Comparison of ENCODE assay signal across 21 mouse cellular contexts in genomic region chr4:133027721-133028120, GRCm38 (mm10). TPM values are rescaled to one million over a fixed set of nuclear protein-coding genes. Genes with fewer than 3 reads are reported as not detected.
DNase-seq lines count a peak whose midpoint lies in the region; ATAC-seq and TF ChIP-seq lines count a peak whose summit lies in the region.
"Had no signal": no experiment of that assay in that cellular context is flagged by ENCODE, and none has a peak within 500 bp of the region (broad histone marks: within the 10 kb centered on the region; RNA-seq: fewer than 3 reads in every experiment).

No protein-coding gene starts in this region.

- 47% methylated on average over 10 of the region's 10 CpGs for WGBS in heart, embryonic 10.5 days
- 66% methylated on average over 10 of the region's 10 CpGs for WGBS in hindbrain, embryonic 10.5 days
- 68% methylated on average over 10 of the region's 10 CpGs for WGBS in hindbrain, postnatal 0 days
- WGBS in stomach, postnatal 0 days, result 67% methylated on average over 10 of the region's 10 CpGs
- 58% methylated on average over 10 of the region's 10 CpGs for WGBS in midbrain, embryonic 13.5 days

- peaks cover 78% of the 10 kb centered on the region for H3K4me1 ChIP-seq in heart, embryonic 10.5 days
- peaks cover 77% of the 10 kb centered on the region for H3K4me1 ChIP-seq in hindbrain, embryonic 10.5 days (replicated peaks)
- peaks cover 30% of the 10 kb centered on the region for H3K4me1 ChIP-seq in hindbrain, postnatal 0 days (ENCODE audit: insufficient read depth, low read length)
- H3K4me1 ChIP-seq in ES-E14 (ENCODE audit: control insufficient read depth in 2 of 2, insufficient read depth in 2 of 2, low read length in 2 of 2, poor library complexity in 1 of 2), result peaks cover 22 to 74% of the 10 kb centered on the region in 2 experiments
- H3K4me1 ChIP-seq in stomach, postnatal 0 days (replicated peaks; ENCODE audit: control insufficient read depth, insufficient read depth), result peaks cover 22% of the 10 kb centered on the region
- peaks cover 56% of the 10 kb centered on the region for H3K4me1 ChIP-seq in midbrain, embryonic 13.5 days (replicated peaks)

- no peak for TF ChIP-seq CTCF in hindbrain, postnatal 0 days (IDR thresholded peaks at IDR 0.05; ENCODE audit: low read depth)
- no peak for TF ChIP-seq CTCF in stomach, postnatal 0 days (IDR thresholded peaks at IDR 0.05; ENCODE audit: low read depth)

- H3K36me3 ChIP-seq in heart, embryonic 10.5 days, result peaks cover 31% of the 10 kb centered on the region
- peaks cover 44% of the 10 kb centered on the region for H3K36me3 ChIP-seq in hindbrain, embryonic 10.5 days
- no peaks in the 10 kb centered on the region for H3K36me3 ChIP-seq in hindbrain, postnatal 0 days (ENCODE audit: insufficient read depth, low read length)
- peaks cover 10% of the 10 kb centered on the region for H3K36me3 ChIP-seq in ES-E14 (ENCODE audit: control insufficient read depth, insufficient read depth, low read length, poor library complexity, severe bottlenecking)
- H3K36me3 ChIP-seq in stomach, postnatal 0 days (ENCODE audit: control insufficient read depth, insufficient read depth, low read length), result no peaks in the 10 kb centered on the region
- H3K36me3 ChIP-seq in midbrain, embryonic 13.5 days, result peaks cover 10% of the 10 kb centered on the region; the same call in 1 of the 2 replicates

- no peak for TF ChIP-seq EP300 in stomach, postnatal 0 days (optimal IDR thresholded peaks at IDR 0.05)

- H3K27me3 ChIP-seq in heart, embryonic 10.5 days (ENCODE audit: insufficient read depth, poor library complexity, severe bottlenecking), result no peaks in the 10 kb centered on the region
- H3K27me3 ChIP-seq in hindbrain, embryonic 10.5 days (ENCODE audit: insufficient read depth, poor library complexity, severe bottlenecking), result no peaks in the 10 kb centered on the region
- H3K27me3 ChIP-seq in hindbrain, postnatal 0 days (ENCODE audit: insufficient read depth, low read length), result no peaks in the 10 kb centered on the region
- H3K27me3 ChIP-seq in stomach, postnatal 0 days (ENCODE audit: control insufficient read depth, insufficient read depth, low read length), result no peaks in the 10 kb centered on the region
- no peaks in the 10 kb centered on the region for H3K27me3 ChIP-seq in midbrain, embryonic 13.5 days
- H3K27me3 ChIP-seq: CH12.LX; embryonic facial prominence, embryonic 13.5 days; hindbrain, embryonic 13.5 days; intestine, embryonic 15.5 days had no signal

- peak overlapping the region; percentile 87 for H3K27ac ChIP-seq in heart, embryonic 10.5 days
- 0 out of 2 replicates have a peak overlapping the region, but pooled peaks have one; percentile 10 for H3K27ac ChIP-seq in hindbrain, embryonic 10.5 days
- H3K27ac ChIP-seq in hindbrain, postnatal 0 days, result no peak overlapping the region
- H3K27ac ChIP-seq in ES-E14 (ENCODE audit: insufficient read depth, low read depth, low read length, poor library complexity, severe bottlenecking), result peak overlapping the region; percentile 50
- 0 out of 2 replicates have a peak overlapping the region, but pooled peaks have one; percentile 8 for H3K27ac ChIP-seq in stomach, postnatal 0 days (replicated peaks)
- no peak overlapping the region for H3K27ac ChIP-seq in midbrain, embryonic 13.5 days
- H3K27ac ChIP-seq: intestine, embryonic 15.5 days had no signal

- H3K9me3 ChIP-seq in heart, embryonic 10.5 days, result no peaks in the 10 kb centered on the region
- H3K9me3 ChIP-seq in hindbrain, embryonic 10.5 days, result no peaks in the 10 kb centered on the region
- no peaks in the 10 kb centered on the region for H3K9me3 ChIP-seq in hindbrain, postnatal 0 days (ENCODE audit: low read length)
- no peaks in the 10 kb centered on the region for H3K9me3 ChIP-seq in ES-E14 (ENCODE audit: control insufficient read depth, insufficient read depth, low read depth, low read length)
- H3K9me3 ChIP-seq in stomach, postnatal 0 days (ENCODE audit: control insufficient read depth, low read length), result no peaks in the 10 kb centered on the region
- H3K9me3 ChIP-seq in midbrain, embryonic 13.5 days, result no peaks in the 10 kb centered on the region
- H3K9me3 ChIP-seq: embryonic facial prominence, embryonic 13.5 days; hindbrain, embryonic 13.5 days; intestine, embryonic 15.5 days had no signal

- intact Hi-C loops in heart, postnatal 14 days (cut with DNase I), result no loop called here

- no peak overlapping the region for H3K9ac ChIP-seq in hindbrain, postnatal 0 days (replicated peaks; ENCODE audit: low read length)
- H3K9ac ChIP-seq in ES-E14 (ENCODE audit: insufficient read depth, low read depth, low read length, poor library complexity, severe bottlenecking), result no peak overlapping the region
- H3K9ac ChIP-seq in stomach, postnatal 0 days (ENCODE audit: low read length), result no peak overlapping the region
- no peak overlapping the region for H3K9ac ChIP-seq in midbrain, embryonic 13.5 days (replicated peaks)
- H3K9ac ChIP-seq: embryonic facial prominence, embryonic 13.5 days; hindbrain, embryonic 13.5 days; intestine, embryonic 15.5 days had no signal

- no peak for ATAC-seq in hindbrain, postnatal 0 days
- ATAC-seq in stomach, postnatal 0 days (ENCODE audit: low FRiP score, low TSS enrichment), result no peak
- no peak for ATAC-seq in midbrain, embryonic 13.5 days
- ATAC-seq: forebrain, embryonic 14.5 days had no signal

- no peak overlapping the region for H3K4me3 ChIP-seq in heart, embryonic 10.5 days
- no peak overlapping the region for H3K4me3 ChIP-seq in hindbrain, embryonic 10.5 days
- no peak overlapping the region for H3K4me3 ChIP-seq in hindbrain, postnatal 0 days (ENCODE audit: low read length)
- H3K4me3 ChIP-seq in ES-E14 (ENCODE audit: insufficient read depth in 1 of 2, low read depth in 1 of 2, low read length in 2 of 2, poor library complexity in 1 of 2, severe bottlenecking in 1 of 2), result 0 out of 4 replicates have a peak overlapping the region, but pooled peaks of 1 of the 2 experiments have one; percentile 13
- no peak overlapping the region for H3K4me3 ChIP-seq in stomach, postnatal 0 days (ENCODE audit: low read depth, low read length)
- H3K4me3 ChIP-seq in midbrain, embryonic 13.5 days (replicated peaks), result no peak overlapping the region
- H3K4me3 ChIP-seq: embryonic facial prominence, embryonic 13.5 days; hindbrain, embryonic 13.5 days; intestine, embryonic 15.5 days had no signal

- no peak for DNase-seq in heart, embryonic 10.5 days (ENCODE audit: low spot score)
- DNase-seq in heart, postnatal 14 days, result no peak
- no peak for DNase-seq in hindbrain, embryonic 10.5 days (ENCODE audit: low spot score)
- no peak for DNase-seq in hindbrain, postnatal 0 days (ENCODE audit: low spot score)
- DNase-seq in ES-E14 (ENCODE audit: low read depth, low spot score), result no peak
- no peak for DNase-seq in stomach, postnatal 0 days (ENCODE audit: low spot score)
- DNase-seq: adrenal gland, postnatal 25 days; cerebellum, adult 9-11 months; cerebellum, postnatal 36 days; gastrocnemius, postnatal 36 days; heart, adult 18-20 months; heart, postnatal 4 days; kidney, adult 18-20 months had no signal

- no peak overlapping the region for H3K4me2 ChIP-seq in hindbrain, postnatal 0 days (ENCODE audit: low read depth, low read length)
- H3K4me2 ChIP-seq in stomach, postnatal 0 days (replicated peaks; ENCODE audit: low read depth), result no peak overlapping the region
- no peak overlapping the region for H3K4me2 ChIP-seq in midbrain, embryonic 13.5 days (replicated peaks)
- H3K4me2 ChIP-seq: embryonic facial prominence, embryonic 13.5 days; hindbrain, embryonic 13.5 days; intestine, embryonic 15.5 days had no signal

- in situ Hi-C loops in ES-E14 (cut with MboI; ENCODE audit: low sequenced_read_pairs in 2 of 2, unreplicated experiment in 2 of 2), result no loop called here

TF ChIP-seq in ES-E14, 5 proteins besides CTCF, POLR2A, EP300 and RAD21:
- TF ChIP-seq CHD2 (IDR thresholded peaks at IDR 0.05; ENCODE audit: low read depth, low read length), result no peak
- no peak for TF ChIP-seq ZNF384 (IDR thresholded peaks at IDR 0.05; ENCODE audit: low read depth, low read length)
- no peak for TF ChIP-seq MAFK (IDR thresholded peaks at IDR 0.05; ENCODE audit: insufficient read depth, low read depth, low read length)
- TF ChIP-seq ZC3H11A (IDR thresholded peaks at IDR 0.05; ENCODE audit: borderline replicate concordance, low read depth, low read length), result no peak
- TF ChIP-seq HCFC1 (IDR thresholded peaks at IDR 0.05; ENCODE audit: borderline replicate concordance, insufficient read depth, low read length), result no peak

RNA-seq across cellular contexts. Expression of gene Ahdc1, which starts 16.7 kb away (rescaled TPM):
- polyA plus RNA-seq in heart, embryonic 10.5 days (2016; fragmentation: Nextera tagmentation; extraction: Ambion mirVana), result 8.4 and 12.2 TPM in 2 replicates
- total RNA-seq in heart, postnatal 14 days (2021), result 10 to 100 TPM; 55.2 to 59.1 TPM
- polyA plus RNA-seq in hindbrain, embryonic 10.5 days (2016; fragmentation: Nextera tagmentation; extraction: Ambion mirVana), result 9.0 and 9.7 TPM in 2 replicates
- 88.2 and 106 TPM in 2 replicates for total RNA-seq in hindbrain, postnatal 0 days (2014; rRNA removed)
- polyA plus RNA-seq in hindbrain, postnatal 0 days (2015; fragmentation: Nextera tagmentation; extraction: Ambion mirVana), result 9.7 and 10.8 TPM in 2 replicates
- 61.8 and 88.9 TPM in 2 replicates for total RNA-seq in ES-E14 (2012; rRNA removed)
- 2.8 and 3.2 TPM in 2 replicates for polyA plus RNA-seq in stomach, postnatal 0 days (2015; fragmentation: Nextera tagmentation; extraction: Ambion mirVana)
- 10.4 and 12.6 TPM in 2 replicates for polyA plus RNA-seq in midbrain, embryonic 13.5 days (2015; fragmentation: Nextera tagmentation; extraction: Ambion mirVana)

RNA-seq across cellular contexts. Expression of gene Fgr, which starts 53.8 kb away (rescaled TPM):
- polyA plus RNA-seq in heart, embryonic 10.5 days (2016; fragmentation: Nextera tagmentation; extraction: Ambion mirVana), result 0.36 and 0.43 TPM in 2 replicates
- total RNA-seq in heart, postnatal 14 days (2021), result under 1 TPM; 0.43 to 0.49 TPM
- polyA plus RNA-seq in hindbrain, embryonic 10.5 days (2016; fragmentation: Nextera tagmentation; extraction: Ambion mirVana), result 0.14 TPM in 1 of 2 replicates, not detected in the other
- 0.07 and 0.73 TPM in 2 replicates for total RNA-seq in hindbrain, postnatal 0 days (2014; rRNA removed)
- polyA plus RNA-seq in hindbrain, postnatal 0 days (2015; fragmentation: Nextera tagmentation; extraction: Ambion mirVana), result 0.19 and 0.39 TPM in 2 replicates
- 1.3 and 1.8 TPM in 2 replicates for total RNA-seq in ES-E14 (2012; rRNA removed)
- 0.15 and 0.18 TPM in 2 replicates for polyA plus RNA-seq in stomach, postnatal 0 days (2015; fragmentation: Nextera tagmentation; extraction: Ambion mirVana)
- 0.12 TPM in 1 of 2 replicates, not detected in the other for polyA plus RNA-seq in midbrain, embryonic 13.5 days (2015; fragmentation: Nextera tagmentation; extraction: Ambion mirVana)
- total RNA-seq: gastrocnemius, adult 8-10 months; MEL had no signal
- polyA plus RNA-seq: hindbrain, embryonic 13.5 days had no signal

Comparison
In these comparisons a context has a peak if more than half of its experiments do, and no peak if none do; other contexts are left out.
1. H3K27ac ChIP-seq: peak in heart, embryonic 10.5 days (single experiment), hindbrain, embryonic 10.5 days (single experiment), ES-E14 (single experiment) and stomach, postnatal 0 days (single experiment); none in hindbrain, postnatal 0 days (single experiment) and midbrain, embryonic 13.5 days (single experiment).